Mouse (Mus musculus) heart, embryonic 12.5 days (tissue): ENCODE measurements around the gene Gpr22. TPM values are rescaled to one million over a fixed set of nuclear protein-coding genes. Genes with fewer than 3 reads are reported as not detected.

Experiments used
- ATAC-seq: fragments of 200-750 bp; cut with Nextera tagmentation; 2 replicates; pipeline ENCODE4 v1.8.0; 2017; ENCODE audit warnings: moderate TSS enrichment, moderate library complexity; ENCODE audit not compliant: insufficient number of reproducible peaks, low FRiP score
- H3K27ac ChIP-seq: fragments of 300-500 bp; sonication (generic); 2 replicates; pipeline ENCODE4 v1.5.1; 2016; ENCODE audit warnings: mild to moderate bottlenecking, moderate library complexity; ENCODE audit not compliant: poor library complexity, severe bottlenecking
- H3K27me3 ChIP-seq: fragments of 300-500 bp; sonication (generic); replicated peaks from 2 replicates; pipeline ENCODE4 v1.6.1; 2016; ENCODE audit warnings: mild to moderate bottlenecking, moderate library complexity
- H3K36me3 ChIP-seq: fragments of 300-500 bp; sonication (generic); 2 replicates; pipeline ENCODE4 v1.6.1; 2016; ENCODE audit warnings: mild to moderate bottlenecking, moderate library complexity
- H3K4me1 ChIP-seq: fragments of 300-500 bp; sonication (generic); replicated peaks from 2 replicates; pipeline ENCODE4 v1.6.1; 2016; ENCODE audit warnings: mild to moderate bottlenecking
- H3K4me2 ChIP-seq: fragments of 300-500 bp; sonication (generic); 2 replicates; pipeline ENCODE4 v1.6.1; 2016; ENCODE audit warnings: mild to moderate bottlenecking, moderate library complexity
- H3K4me3 ChIP-seq: fragments of 300-500 bp; sonication (generic); 2 replicates; pipeline ENCODE4 v1.5.1; 2016; ENCODE audit warnings: mild to moderate bottlenecking
- H3K9ac ChIP-seq: fragments of 300-500 bp; sonication (generic); 2 replicates; pipeline ENCODE4 v1.6.1; 2016; ENCODE audit warnings: mild to moderate bottlenecking, moderate library complexity
- H3K9me3 ChIP-seq: fragments of 300-500 bp; sonication (generic); replicated peaks from 2 replicates; pipeline ENCODE4 v1.6.1; 2016; ENCODE audit warnings: mild to moderate bottlenecking, moderate library complexity
- WGBS: fragments of 180-500 bp; shearing (Covaris S2); methylation state at CpG from one replicate; pipeline ENCODE4 v1.1.7; 2016; 5-methylcytosine and 5-hydroxymethylcytosine counted together
- polyA plus RNA-seq: library from polyadenylated mRNA; unstranded; fragments of >200 nt; fragmentation: Nextera tagmentation; extraction: Ambion mirVana; gene quantifications from 2 replicates; pipeline ENCODE4 v1.2.1, GENCODE M21; 2016

The Gpr22 gene
- polyA plus RNA-seq, 1 experiment from 2014 or later: 14.2 TPM

DNA sequence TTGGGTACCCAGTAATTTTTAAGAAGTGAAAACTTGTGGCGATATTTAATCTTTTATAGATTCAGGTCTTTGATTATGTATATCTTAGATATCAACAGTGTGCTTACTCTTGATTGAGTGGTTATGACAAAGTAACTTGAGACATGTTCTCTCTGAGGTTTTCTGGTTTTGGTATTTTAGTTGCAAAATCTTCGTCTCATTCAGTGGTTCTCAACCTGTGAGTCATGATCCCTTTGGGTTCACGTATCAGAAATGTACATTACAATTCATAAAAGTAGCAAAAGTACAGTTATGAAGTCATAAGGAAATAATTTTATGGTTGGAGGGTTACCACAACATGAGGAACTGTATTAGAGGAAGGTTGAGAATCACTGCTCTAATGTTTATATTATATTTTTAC, 27.1 kb downstream of the Gpr22 start:
- Histone ChIP-seq H3K9ac (no peak overlapping the region), H3K4me1 (no peaks in the 10 kb centered on the region), H3K27me3 (no peaks in the 10 kb centered on the region), H3K4me2 (no peak overlapping the region), H3K9me3 (no peaks in the 10 kb centered on the region), H3K27ac (no peak overlapping the region), H3K4me3 (no peak overlapping the region), H3K36me3 (peaks cover 15% of the 10 kb centered on the region)
- WGBS: 93% methylated on average over 3 of the region's 3 CpGs
- no peak for ATAC-seq

DNA sequence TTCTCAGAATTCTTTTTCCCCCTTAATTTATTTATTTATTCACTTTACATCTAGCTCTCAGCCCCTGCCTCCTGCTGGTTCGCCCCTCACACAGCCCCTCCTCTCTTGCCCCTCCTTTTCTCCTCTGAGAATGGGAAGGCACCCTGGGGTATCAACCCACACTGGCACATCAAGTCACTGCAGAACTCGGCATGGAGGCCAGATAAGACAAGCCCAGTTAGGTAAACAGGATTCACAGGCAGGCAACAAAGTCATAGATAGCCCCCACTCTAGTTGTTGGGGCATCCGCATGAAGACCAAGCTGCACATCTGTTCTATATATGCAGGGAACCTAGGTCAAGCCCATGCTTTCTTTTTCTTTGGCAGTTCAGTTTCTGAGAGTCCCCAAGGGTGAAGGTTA, 46.6 kb downstream of the Gpr22 start:
- WGBS: 53% methylated on average over 3 of the region's 3 CpGs
- H3K36me3 ChIP-seq: peaks cover 62% of the 10 kb centered on the region

DNA sequence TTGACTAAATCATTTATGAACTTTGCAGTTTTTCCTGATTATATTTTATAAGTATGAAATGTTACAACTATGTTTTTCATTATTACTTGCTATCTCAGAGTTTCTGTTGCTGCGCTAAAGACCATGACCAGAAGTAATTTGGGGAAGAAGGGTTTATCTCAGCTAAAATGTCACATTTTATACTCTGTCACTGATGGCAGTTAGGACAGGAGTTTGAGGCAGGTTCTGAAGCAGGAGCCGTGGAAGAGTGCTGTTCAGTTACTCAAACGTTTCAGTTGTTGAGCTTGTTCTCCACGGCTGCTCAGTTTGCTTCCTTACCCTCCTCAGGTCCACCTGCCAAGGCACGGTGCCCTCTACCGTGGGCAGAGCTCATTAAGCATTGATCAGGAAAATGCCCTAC, 47.7 kb downstream of the Gpr22 start:
- Histone ChIP-seq H3K9me3 (no peaks in the 10 kb centered on the region), H3K4me3 (no peak overlapping the region), H3K4me1 (no peaks in the 10 kb centered on the region), H3K4me2 (no peak overlapping the region), H3K36me3 (peaks cover 54% of the 10 kb centered on the region), H3K27me3 (no peaks in the 10 kb centered on the region), H3K9ac (no peak overlapping the region), H3K27ac (no peak overlapping the region)
- 76% methylated on average over 6 of the region's 6 CpGs for WGBS
- ATAC-seq: no peak

More for the DNA sequence above, 46.6 kb downstream of the Gpr22 start:
- Histone ChIP-seq H3K27me3 (no peaks in the 10 kb centered on the region), H3K4me3 (no peak overlapping the region), H3K9ac (no peak overlapping the region), H3K4me1 (no peaks in the 10 kb centered on the region), H3K27ac (no peak overlapping the region), H3K9me3 (no peaks in the 10 kb centered on the region), H3K4me2 (no peak overlapping the region)
- ATAC-seq: no peak

Other genes with a start within 250 kb of the Gpr22 start
- 10.7 and 11.3 TPM in 2 replicates for gene Cbll1, start 214.3 kb downstream of the Gpr22 start, polyA plus RNA-seq
- gene Slc26a4, start 154.0 kb downstream of the Gpr22 start, polyA plus RNA-seq: 0.14 and 0.19 TPM in 2 replicates
- gene Bcap29, start 79.3 kb downstream of the Gpr22 start, polyA plus RNA-seq: 52.7 and 52.8 TPM in 2 replicates
- 7.2 and 7.9 TPM in 2 replicates for gene Dus4l, start 59.1 kb downstream of the Gpr22 start, polyA plus RNA-seq
- 33.5 and 34.2 TPM in 2 replicates for gene Cog5, start 59.1 kb downstream of the Gpr22 start, polyA plus RNA-seq
- gene Hbp1, start 236.6 kb upstream of the Gpr22 start, polyA plus RNA-seq: 93.7 and 97.0 TPM in 2 replicates